Mouse (Mus musculus): ENCODE results near the gene Lhx5. TPM values are rescaled to one million over a fixed set of nuclear protein-coding genes. Genes with fewer than 3 reads are reported as not detected.

Gene Lhx5
- total RNA-seq, 2 experiments from 2014 or later = not detected

DNA sequence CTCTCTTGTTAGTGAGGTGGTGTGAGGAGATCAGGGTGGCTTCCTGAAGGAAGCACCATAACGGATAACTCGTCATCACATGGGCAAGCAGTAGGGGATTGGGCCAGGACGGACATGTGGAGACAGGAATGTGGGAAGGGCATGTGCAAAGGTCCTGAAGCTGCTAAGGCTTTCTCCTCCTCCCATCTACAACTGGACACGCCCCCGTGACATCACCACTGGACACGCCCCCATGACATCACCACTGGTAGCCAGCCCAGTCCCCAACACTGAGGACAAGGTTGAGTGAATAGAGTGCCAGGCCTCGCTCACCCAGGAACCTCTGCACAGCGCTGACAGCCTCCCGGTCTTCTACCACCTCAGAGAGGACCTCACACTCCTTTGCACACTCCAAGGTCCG is 27.6 kb downstream of the Lhx5 start:
- peak; percentile 44 for ATAC-seq (replicated peaks; ENCODE audit: low FRiP score, poor library complexity, severe bottlenecking)

DNA sequence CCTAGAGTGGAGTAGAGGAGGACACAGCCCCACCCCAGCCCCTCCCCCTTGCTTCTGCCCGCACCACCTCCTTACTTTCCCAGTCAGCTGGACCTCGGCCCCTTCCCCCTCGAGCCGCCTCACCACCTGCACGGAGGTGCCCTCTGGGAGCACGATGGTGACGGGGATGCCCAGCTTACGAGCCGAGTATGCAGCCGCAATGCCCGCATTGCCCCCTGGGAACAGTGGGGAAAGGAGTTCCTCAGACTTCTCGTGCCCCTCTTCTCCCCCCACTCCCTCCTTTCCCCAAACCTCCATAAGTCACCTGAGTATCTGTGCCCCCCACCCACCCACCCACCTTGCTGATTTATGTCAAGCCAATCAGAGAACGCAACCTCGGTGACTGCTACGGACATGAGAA is 30.4 kb downstream of the Lhx5 start:
- no peak for ATAC-seq (replicated peaks; ENCODE audit: low FRiP score, poor library complexity, severe bottlenecking)

DNA sequence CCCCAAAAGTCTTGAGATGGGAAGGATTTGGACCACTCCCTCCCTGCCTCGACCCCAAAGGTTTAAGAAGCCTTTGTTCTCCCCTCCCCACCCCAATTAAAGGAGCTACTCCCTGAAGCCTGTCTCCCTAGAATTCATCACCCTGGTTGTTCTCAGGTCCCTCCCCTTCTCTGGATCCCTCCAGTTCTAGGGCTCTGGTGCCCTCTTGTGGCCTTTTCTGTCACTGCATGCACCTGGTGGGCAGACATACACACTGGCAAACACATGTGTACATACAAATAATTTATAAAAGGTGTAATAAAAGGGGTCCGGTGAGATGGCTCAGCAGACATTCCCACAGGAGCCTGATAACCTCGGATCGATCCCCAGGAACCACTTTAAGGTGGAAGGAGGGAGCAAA is 32.8 kb downstream of the Lhx5 start:
- ATAC-seq (replicated peaks; ENCODE audit: low FRiP score, poor library complexity, severe bottlenecking) = 0 out of 2 replicates have a peak, but pooled peaks have one; percentile 22

DNA sequence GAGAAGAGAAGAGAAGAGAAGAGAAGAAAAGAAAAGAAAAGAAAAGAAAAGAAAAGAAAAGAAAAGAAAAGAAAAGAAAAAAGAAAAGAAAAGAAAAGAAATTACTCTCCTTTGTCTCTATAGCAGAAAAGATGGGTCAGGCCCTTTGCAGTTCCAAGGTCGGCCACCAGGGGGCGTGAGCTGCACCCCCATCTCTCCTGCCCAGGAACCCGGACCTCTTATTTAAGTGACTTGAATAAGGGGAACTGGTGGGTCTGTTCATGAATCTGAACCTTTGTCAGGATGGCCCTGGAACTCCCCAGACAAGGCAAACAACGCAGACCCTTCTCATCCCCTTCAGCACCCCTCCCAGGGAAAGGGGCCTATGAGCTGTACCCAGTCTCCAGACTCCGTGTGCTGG is 33.6 kb downstream of the Lhx5 start:
- no peak for ATAC-seq (replicated peaks; ENCODE audit: low FRiP score, poor library complexity, severe bottlenecking)

DNA sequence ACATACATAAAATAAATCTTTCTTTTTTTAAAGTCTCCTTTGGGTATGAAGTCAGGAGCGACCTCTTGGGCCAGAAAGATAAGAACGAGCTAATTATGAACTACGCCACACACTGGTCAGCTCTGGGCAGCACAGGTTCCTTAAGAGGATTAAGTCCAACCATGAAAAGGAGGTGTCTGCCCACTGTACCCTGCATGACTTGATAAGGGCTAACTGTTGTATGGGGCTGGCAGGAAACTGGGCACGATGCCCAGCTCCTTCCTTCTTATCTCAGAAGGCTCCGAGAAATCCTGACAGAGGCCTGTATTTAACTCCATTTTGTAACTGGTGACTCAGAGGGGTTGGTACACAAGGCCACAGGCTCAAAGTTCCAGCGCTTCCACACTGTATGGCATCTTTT is 34.4 kb downstream of the Lhx5 start:
- peak; percentile 88 for ATAC-seq (replicated peaks; ENCODE audit: low FRiP score, poor library complexity, severe bottlenecking)

DNA sequence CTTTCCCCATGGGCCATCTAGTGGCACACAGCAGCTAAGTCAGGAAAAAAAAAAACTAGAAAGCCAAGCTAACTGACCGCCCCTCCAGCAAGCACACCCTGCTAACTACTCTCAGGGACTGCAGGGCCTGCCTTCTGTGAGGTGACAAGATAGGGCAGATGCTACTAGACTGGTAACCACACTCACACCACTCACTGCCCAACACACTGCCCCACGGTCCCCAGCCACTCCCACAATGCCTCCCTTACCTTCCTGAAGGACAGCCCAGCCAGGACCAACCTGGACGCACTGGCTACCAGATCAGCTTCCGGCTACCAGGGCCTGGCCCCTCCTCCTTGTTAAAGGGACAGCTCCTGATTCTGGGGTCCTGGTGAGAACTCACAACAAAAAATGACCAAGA is 35.5 kb downstream of the Lhx5 start:
- ATAC-seq (replicated peaks; ENCODE audit: low FRiP score, poor library complexity, severe bottlenecking) = no peak

DNA sequence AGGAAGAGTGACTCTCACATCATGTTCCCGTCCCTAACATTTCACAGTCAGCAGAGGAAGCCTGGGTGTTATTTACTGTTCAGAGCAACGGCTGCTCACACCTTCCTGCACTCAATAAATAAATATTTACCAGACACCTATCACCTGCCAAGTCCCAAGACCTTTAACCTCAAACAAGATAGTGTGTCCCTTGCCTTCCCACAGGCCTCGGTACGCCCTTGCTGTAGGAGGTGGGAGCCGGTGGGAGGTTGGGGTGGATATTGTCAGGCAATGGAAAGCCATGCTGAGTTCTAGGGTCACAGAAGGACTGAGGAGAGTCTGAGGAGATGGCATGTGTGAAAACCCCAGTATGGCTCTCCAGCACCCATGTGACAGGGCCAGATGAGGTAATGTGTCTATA is 36.8 kb downstream of the Lhx5 start:
- ATAC-seq (replicated peaks; ENCODE audit: low FRiP score, poor library complexity, severe bottlenecking) = no peak

DNA sequence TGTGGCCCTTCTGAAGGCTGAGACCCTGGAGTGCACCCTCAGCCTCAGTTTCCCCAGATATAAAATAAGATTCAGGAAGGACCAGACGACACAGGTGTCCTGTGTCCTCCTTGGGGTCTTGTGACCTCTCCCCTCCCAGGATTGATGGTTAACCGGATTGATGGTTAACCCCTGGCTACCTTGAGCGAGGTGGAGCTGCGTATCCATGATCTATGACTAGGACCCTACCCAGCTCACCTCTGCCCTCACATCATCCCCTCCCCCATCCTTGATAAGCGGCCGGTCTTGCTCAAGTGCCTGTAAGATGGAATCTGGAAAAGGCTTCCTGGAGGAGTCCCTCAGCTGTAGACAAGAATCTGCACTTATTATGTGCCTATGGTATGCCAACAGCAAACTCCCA is 37.3 kb downstream of the Lhx5 start:
- ATAC-seq (replicated peaks; ENCODE audit: low FRiP score, poor library complexity, severe bottlenecking) = no peak

DNA sequence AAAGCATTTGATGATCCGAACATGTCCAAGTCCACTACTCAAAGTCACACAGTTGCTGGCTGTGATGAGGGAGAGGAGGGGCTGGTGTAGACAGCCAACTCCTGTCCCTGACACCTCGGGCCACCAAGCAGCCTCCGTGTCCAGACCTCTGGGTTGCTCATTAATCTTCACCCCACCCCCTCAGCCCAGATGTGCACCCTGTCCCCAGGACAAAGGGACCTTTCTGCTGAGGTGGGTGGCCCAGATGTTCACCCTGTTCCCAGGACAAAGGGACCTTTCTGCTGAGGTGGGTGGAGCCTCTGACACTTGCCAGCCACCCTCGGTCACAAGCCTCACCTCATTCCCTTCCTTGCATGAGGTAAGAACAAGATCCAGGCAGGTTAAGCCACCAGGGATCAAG is 40.0 kb downstream of the Lhx5 start:
- ATAC-seq (replicated peaks; ENCODE audit: low FRiP score, poor library complexity, severe bottlenecking) = no peak

DNA sequence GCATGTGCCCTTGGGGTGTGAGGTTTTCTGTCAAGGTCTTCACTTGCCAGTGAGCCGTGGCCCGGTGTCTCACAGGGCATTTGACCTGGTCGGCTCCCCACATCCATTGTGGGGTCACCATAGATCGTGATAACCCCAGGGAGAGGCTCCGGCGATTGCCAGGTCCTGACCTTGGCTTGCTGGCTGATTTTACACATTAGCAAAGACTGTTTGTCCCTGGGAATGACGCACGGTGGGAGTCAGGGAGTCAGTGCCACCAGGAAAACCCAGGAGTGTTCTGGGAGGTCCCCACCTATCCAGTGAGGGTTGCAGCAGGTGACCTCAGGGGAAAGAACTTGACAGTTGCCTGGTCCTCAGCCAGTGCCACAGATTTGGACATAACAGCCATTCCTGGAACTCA is 41.3 kb downstream of the Lhx5 start, which contains the start of gene Sdsl:
TSS of gene Sdsl (minus strand) at position 41 of the 400 bp plus-strand sequence.
- ATAC-seq (replicated peaks; ENCODE audit: low FRiP score, poor library complexity, severe bottlenecking) = no peak

DNA sequence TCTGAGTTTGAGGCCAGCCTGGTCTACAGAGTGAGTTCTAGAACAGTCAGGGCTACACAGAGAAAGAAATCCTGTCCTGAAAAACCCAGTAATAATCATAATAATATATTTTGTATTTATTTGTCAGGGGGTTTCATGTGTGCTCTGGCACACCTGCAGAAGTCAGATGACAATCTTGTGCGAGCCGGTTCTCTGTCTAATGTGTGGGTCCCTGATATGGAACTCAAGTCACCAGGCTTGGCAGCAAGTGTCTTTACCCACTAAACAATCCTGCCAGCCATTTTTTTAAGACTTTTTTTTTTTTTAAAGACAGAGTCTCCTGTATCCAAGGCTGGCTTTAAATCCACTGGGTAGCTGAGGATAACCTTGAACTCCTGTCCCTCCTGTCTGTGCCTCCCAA is 41.9 kb downstream of the Lhx5 start:
- ATAC-seq (replicated peaks; ENCODE audit: low FRiP score, poor library complexity, severe bottlenecking) = no peak

DNA sequence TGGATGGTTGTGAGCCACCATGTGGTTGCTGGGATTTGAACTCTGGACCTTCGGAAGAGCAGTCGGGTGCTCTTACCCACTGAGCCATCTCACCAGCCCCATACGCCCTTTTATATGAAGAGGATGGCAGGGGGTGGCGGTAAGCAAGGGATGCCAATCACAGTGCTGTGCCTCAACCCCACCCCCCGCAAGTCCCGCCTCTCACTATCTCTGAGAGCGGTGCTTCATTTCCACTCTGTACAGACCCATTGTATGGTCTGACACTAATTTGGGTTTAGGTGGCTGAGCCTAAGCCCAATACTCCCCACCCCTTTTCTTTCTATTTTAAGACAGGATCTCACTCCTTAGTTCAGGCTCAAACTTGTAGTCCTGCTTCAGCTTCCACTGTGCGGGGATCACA is 44.4 kb downstream of the Lhx5 start:
- no peak for ATAC-seq (replicated peaks; ENCODE audit: low FRiP score, poor library complexity, severe bottlenecking)

DNA sequence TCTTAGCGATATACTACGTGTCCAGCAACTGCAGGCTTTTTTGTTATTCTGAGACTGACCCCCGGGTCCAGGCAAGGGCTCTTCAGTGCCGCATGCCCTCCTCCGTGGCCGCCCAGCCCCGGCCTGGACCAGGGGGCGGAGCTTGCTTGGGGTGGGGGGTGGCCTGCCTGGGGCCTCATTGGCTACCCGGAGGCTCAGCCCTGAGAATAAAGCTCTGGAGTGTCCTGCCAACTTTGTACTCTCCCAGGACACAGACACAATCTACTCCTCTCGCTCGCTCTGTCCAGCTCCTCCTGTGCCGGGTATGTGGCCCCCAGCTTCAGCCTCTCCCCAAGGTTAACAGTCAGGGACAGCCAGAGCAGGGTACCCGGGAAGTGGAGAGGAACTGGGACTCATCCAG is 44.8 kb downstream of the Lhx5 start, which contains the start of gene Sds:
TSS of gene Sds (plus strand) at position 231 of the 400 bp plus-strand sequence.
- no peak for ATAC-seq (replicated peaks; ENCODE audit: low FRiP score, poor library complexity, severe bottlenecking)

DNA sequence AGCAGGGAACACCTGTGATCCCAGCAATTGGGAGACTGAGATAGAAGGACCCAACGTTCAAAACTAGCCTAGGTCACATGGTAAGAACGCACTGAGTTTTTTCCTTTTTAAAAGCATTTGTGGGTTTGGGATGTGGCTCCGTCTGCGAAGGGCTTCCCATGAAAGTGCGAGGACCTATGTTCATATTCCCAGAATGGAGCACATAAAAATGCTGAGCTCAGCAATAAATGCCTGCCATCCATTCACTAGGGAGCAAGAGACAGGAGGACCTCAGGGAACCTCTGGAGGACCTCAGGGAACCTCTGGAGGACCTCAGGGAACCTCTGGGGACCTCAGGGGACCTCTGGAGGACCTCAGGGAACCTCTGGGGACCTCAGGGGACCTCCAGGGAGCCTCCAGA is 46.5 kb downstream of the Lhx5 start:
- no peak for ATAC-seq (replicated peaks; ENCODE audit: low FRiP score, poor library complexity, severe bottlenecking)

DNA sequence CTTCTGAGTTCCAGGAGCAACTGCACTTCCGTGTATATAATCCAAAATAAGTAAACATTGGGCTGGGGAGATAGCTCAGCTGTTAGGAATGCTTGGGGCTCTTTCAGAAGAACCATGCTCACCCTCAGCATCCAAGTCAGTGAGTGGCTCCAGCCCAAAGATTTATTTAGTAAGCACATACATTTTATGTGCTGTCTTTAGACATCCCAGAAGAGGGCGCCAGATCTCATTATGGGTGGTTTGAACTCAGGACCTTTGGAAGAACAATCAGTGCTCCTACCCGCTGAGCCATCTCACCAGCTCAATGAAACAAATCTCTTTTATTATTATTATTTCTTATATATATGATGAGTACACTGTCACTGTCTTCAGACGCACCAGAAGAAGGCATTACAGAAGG is 48.0 kb downstream of the Lhx5 start:
- ATAC-seq (replicated peaks; ENCODE audit: low FRiP score, poor library complexity, severe bottlenecking) = no peak

DNA sequence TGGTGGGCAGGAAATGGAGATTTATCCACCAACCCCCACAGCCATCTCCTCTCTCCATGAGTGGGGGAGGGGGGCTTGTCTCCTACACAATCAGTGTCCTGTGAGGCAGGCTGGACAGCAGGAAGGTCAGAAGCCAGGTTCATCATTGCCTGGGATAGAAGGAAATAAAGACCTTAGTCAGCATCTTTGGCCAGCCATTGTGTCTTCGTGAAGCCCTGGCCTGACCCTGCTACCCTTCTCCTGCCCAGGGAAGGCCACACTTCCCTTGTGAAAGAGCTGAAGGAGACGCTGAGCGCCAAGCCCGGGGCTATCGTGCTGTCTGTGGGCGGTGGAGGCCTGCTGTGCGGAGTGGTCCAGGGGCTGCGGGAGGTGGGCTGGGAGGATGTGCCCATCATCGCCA is 49.7 kb downstream of the Lhx5 start:
- ATAC-seq (replicated peaks; ENCODE audit: low FRiP score, poor library complexity, severe bottlenecking) = no peak

DNA sequence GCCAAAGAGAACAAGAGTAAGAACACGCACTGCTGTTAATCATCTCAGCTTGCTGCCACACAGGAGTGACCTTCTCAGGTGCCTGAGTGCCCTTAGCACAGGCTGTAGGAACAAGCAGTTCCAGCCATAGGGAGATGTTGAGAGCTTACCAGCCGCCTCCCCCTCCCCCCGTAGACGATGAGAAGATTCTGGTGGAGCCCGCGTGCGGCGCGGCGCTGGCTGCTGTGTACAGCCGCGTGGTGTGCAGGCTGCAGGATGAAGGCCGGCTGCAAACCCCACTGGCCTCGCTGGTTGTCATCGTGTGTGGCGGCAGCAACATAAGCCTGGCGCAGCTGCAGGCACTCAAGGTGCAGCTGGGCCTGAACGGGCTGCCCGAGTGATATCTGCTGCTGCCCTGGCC is 51.9 kb downstream of the Lhx5 start:
- no peak for ATAC-seq (replicated peaks; ENCODE audit: low FRiP score, poor library complexity, severe bottlenecking)

DNA sequence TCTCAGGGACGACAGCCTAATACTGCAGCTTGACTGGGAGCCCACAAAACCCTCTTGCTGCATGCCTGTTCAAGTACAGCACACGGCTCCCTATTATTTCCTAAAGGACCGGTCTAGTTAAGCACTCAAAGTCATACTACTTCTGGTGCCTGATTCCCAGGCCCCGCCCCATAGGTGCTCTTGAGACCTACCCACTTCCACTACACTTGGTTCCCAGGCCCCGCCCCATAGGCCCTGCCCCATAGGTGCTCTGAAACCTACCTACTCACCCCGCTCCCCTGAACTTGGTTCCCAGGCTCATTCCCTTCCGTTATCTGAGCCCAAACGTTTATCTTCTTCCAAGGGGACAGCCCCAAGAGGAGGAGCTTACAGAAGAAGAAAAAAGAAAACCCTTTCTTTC is 56.3 kb downstream of the Lhx5 start:
- ATAC-seq (replicated peaks; ENCODE audit: low FRiP score, poor library complexity, severe bottlenecking) = no peak

DNA sequence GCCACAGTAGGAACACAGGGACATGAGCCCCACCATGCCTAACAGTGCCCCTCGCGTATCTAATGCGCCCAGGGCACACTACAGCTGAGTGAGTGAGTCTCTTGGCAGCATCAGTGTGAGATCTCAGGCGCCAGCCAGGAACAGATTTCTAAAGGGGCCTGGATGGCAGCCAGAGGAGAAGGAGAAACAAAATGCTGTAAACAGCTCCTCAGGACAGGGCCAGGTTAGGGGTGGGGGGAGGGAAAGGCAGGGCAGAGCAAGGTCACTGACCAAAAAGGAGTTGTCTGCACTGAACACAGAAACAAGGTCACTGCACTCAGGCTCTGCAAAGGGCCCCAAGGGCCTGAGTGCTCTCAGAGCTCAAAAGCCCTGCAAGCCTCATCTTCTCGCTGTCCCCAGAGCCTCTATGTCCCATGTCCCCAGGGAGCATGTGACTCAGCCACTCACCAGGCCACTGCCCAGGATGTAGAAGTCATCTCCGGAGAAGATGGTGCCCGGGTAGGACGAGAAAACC is 59.2 kb downstream of the Lhx5 start:
- ATAC-seq (replicated peaks; ENCODE audit: low FRiP score, poor library complexity, severe bottlenecking) = no peak

Data from erythroblast, adult 5-6 weeks (primary cell).